Comparison of ENCODE assay signal across 8 mouse cellular contexts in genomic region chr19:3388629-3389057, GRCm38 (mm10). TPM values are rescaled to one million over a fixed set of nuclear protein-coding genes. Genes with fewer than 3 reads are reported as not detected.
DNase-seq lines count a peak whose midpoint lies in the region; ATAC-seq lines count a peak whose summit lies in the region.

TSS of gene Tesmin (plus strand) at chr19:3388857.

- H3K9ac ChIP-seq in intestine, embryonic 15.5 days, result peak within 1 kb of the TSS; percentile 52

- intact Hi-C loops in gastrocnemius, postnatal 36 days (cut with DNase I), result loop anchor here (2.0 to 5.0 kb wide), 2 partner anchors 49 to 62 kb away; no protein-coding TSS in a partner anchor
- intact Hi-C loops in left cerebral cortex, postnatal 14 days (cut with DNase I), result loop anchor here (5.0 kb wide), 1 partner anchor 64 kb away; no protein-coding TSS in a partner anchor

- H3K36me3 ChIP-seq in intestine, embryonic 15.5 days, result no peaks in the 10 kb centered on the region

- H3K9me3 ChIP-seq in intestine, embryonic 15.5 days, result no peaks in the 10 kb centered on the region

- peak within 1 kb of the TSS; percentile 42 for H3K4me3 ChIP-seq in intestine, embryonic 15.5 days (replicated peaks)

- H3K27me3 ChIP-seq in intestine, embryonic 15.5 days (replicated peaks), result no peaks in the 10 kb centered on the region

- H3K4me2 ChIP-seq in intestine, embryonic 15.5 days (replicated peaks), result peak within 1 kb of the TSS; percentile 92

- WGBS in intestine, embryonic 15.5 days, result 2% methylated on average over 33 of the region's 33 CpGs

- no peak within 1 kb of the TSS for H3K27ac ChIP-seq in intestine, embryonic 15.5 days

- ATAC-seq in intestine, embryonic 15.5 days, result peak; percentile 86
- ATAC-seq in megakaryocyte-erythroid progenitor cell, adult 5-6 weeks (replicated peaks; ENCODE audit: low FRiP score, low TSS enrichment, poor library complexity, severe bottlenecking), result peak; percentile 75

- peaks cover 4% of the 10 kb centered on the region; the same call in 1 of the 2 replicates for H3K4me1 ChIP-seq in intestine, embryonic 15.5 days (replicated peaks)

- peak; percentile 94 for DNase-seq in adrenal gland, postnatal 10 days
- DNase-seq in embryo, embryonic 9.5 days (ENCODE audit: extremely low spot score), result peak; percentile 89
- DNase-seq in gastrocnemius, postnatal 36 days, result peak; percentile 78 to 79
- DNase-seq in left cerebral cortex, postnatal 14 days (ENCODE audit: low spot score in 2 of 2), result peak; percentile 80 to 96
- peak; percentile 86 for DNase-seq in right cerebral cortex, postnatal 14 days
- DNase-seq in urinary bladder, postnatal 25 days (ENCODE audit: low spot score), result peak; percentile 79

RNA-seq across cellular contexts. Expression of gene Tesmin, which starts in this region (rescaled TPM):
- 1 to 10 TPM; 1.2 to 1.4 TPM for total RNA-seq in adrenal gland, postnatal 10 days (2021)
- 1 to 10 TPM in 1 of 2 experiments, under 1 TPM in 1; 0.39 to 1.3 TPM for total RNA-seq in gastrocnemius, postnatal 36 days (2021)
- polyA plus RNA-seq in intestine, embryonic 15.5 days (2015; fragmentation: Nextera tagmentation; extraction: Ambion mirVana), result 0.24 and 0.27 TPM in 2 replicates
- total RNA-seq in left cerebral cortex, postnatal 14 days (2021), result under 1 TPM; 0.15 to 0.42 TPM
- 0.74 and 3.9 TPM in 2 replicates for total RNA-seq in megakaryocyte-erythroid progenitor cell, adult 5-6 weeks (2014; fragmentation: Nextera tagmentation)
- 0.66 and 1.5 TPM in 2 replicates for total RNA-seq in megakaryocyte-erythroid progenitor cell, adult 5-6 weeks (2017)

Comparison
In these comparisons a context has a peak if more than half of its experiments do, and no peak if none do; other contexts are left out.
1. Peak in ATAC-seq, H3K4me3 ChIP-seq, H3K9ac ChIP-seq and H3K4me2 ChIP-seq in intestine, embryonic 15.5 days; RNA of the gene not detected or under 1 TPM.
2. Peak in DNase-seq in left cerebral cortex, postnatal 14 days; RNA of the gene not detected or under 1 TPM.